Mouse (Mus musculus): ENCODE measurements at regions not wholly inside any gene's neighbourhood (a gene's known extent, or its start where the extent isn't known, plus 50 kb on each side); places are given as distances from the start of the nearest gene placed in this dataset.

- no peak for DNase-seq (ENCODE audit: low spot score in 2 of 2)
Measured at GRCm38 (mm10) chr17:81185685-81186084, 120.8 kb upstream of the Thumpd2 start.

GRCm38 (mm10) chr17:81180813-81181424 lies 116.0 kb upstream of the Thumpd2 start:
- DNase-seq (ENCODE audit: low spot score in 2 of 2): no peak

GRCm38 (mm10) chr17:81176306-81176705 lies 111.4 kb upstream of the Thumpd2 start:
- no peak for DNase-seq (ENCODE audit: low spot score in 2 of 2)

GRCm38 (mm10) chr17:81175877-81176276 lies 111.0 kb upstream of the Thumpd2 start:
- no peak for DNase-seq (ENCODE audit: low spot score in 2 of 2)

- DNase-seq (ENCODE audit: low spot score in 2 of 2): no peak
Measured at GRCm38 (mm10) chr17:81172943-81173342, 108.1 kb upstream of the Thumpd2 start.

- DNase-seq (ENCODE audit: low spot score in 2 of 2): no peak
Measured at GRCm38 (mm10) chr17:81169118-81169517, 104.2 kb upstream of the Thumpd2 start.

GRCm38 (mm10) chr17:81150730-81151129 lies 85.8 kb upstream of the Thumpd2 start:
- DNase-seq (ENCODE audit: low spot score in 2 of 2): no peak

GRCm38 (mm10) chr17:81134702-81135101 lies 69.8 kb upstream of the Thumpd2 start:
- no peak for DNase-seq (ENCODE audit: low spot score in 2 of 2)

GRCm38 (mm10) chr17:81133227-81133626 lies 68.3 kb upstream of the Thumpd2 start:
- no peak for DNase-seq (ENCODE audit: low spot score in 2 of 2)
